Comparison of ENCODE assay signal across 27 mouse cellular contexts in genomic region chr10:87473475-87474131, GRCm38 (mm10). TPM values are rescaled to one million over a fixed set of nuclear protein-coding genes. Genes with fewer than 3 reads are reported as not detected.
DNase-seq lines count a peak whose midpoint lies in the region; ATAC-seq lines count a peak whose summit lies in the region.
"Had no signal": no experiment of that assay in that cellular context is flagged by ENCODE, and none has a peak within 500 bp of the region (broad histone marks: within the 10 kb centered on the region; RNA-seq: fewer than 3 reads in every experiment).

No protein-coding gene starts in this region.

- H3K36me3 ChIP-seq in forebrain, embryonic 14.5 days (ENCODE audit: control insufficient read depth, insufficient read depth, low read length) = no peaks in the 10 kb centered on the region
- H3K36me3 ChIP-seq in forebrain, embryonic 10.5 days (replicated peaks) = no peaks in the 10 kb centered on the region
- no peaks in the 10 kb centered on the region for H3K36me3 ChIP-seq in hindbrain, embryonic 12.5 days
- no peaks in the 10 kb centered on the region for H3K36me3 ChIP-seq in midbrain, embryonic 12.5 days
- H3K36me3 ChIP-seq in neural tube, embryonic 14.5 days (ENCODE audit: control insufficient read depth, insufficient read depth, low read length) = no peaks in the 10 kb centered on the region
- H3K36me3 ChIP-seq: embryonic facial prominence, embryonic 12.5 days; intestine, embryonic 15.5 days; kidney, embryonic 15.5 days; liver, embryonic 12.5 days had no signal

- peak; percentile 34; the same call in 1 of the 2 replicates for ATAC-seq in forebrain, embryonic 14.5 days
- peak; percentile 78 for ATAC-seq in hindbrain, embryonic 12.5 days (ENCODE audit: low FRiP score)
- ATAC-seq in midbrain, embryonic 12.5 days (ENCODE audit: low FRiP score, low read depth) = peak; percentile 78
- ATAC-seq in neural tube, embryonic 14.5 days (ENCODE audit: low read depth) = peak; percentile 68; the same call in 1 of the 2 replicates
- ATAC-seq: forebrain, embryonic 16.5 days; intestine, embryonic 15.5 days; liver, embryonic 12.5 days had no signal

- no peak overlapping the region for H3K27ac ChIP-seq in forebrain, embryonic 14.5 days (ENCODE audit: low read depth, low read length)
- H3K27ac ChIP-seq in forebrain, embryonic 10.5 days = no peak overlapping the region
- H3K27ac ChIP-seq in hindbrain, embryonic 12.5 days = 0 out of 2 replicates have a peak overlapping the region, but pooled peaks have one; percentile 6
- peak overlapping the region; percentile 70 for H3K27ac ChIP-seq in midbrain, embryonic 12.5 days (replicated peaks)
- no peak overlapping the region for H3K27ac ChIP-seq in neural tube, embryonic 14.5 days (ENCODE audit: low read depth, low read length)
- H3K27ac ChIP-seq: embryonic facial prominence, embryonic 12.5 days; gastrocnemius, adult 2 months; intestine, embryonic 15.5 days; kidney, embryonic 15.5 days; liver, embryonic 12.5 days; stomach, postnatal 0 days had no signal

- 63% methylated on average over 10 of the region's 10 CpGs for WGBS in forebrain, embryonic 14.5 days
- 58% methylated on average over 10 of the region's 10 CpGs for WGBS in forebrain, embryonic 10.5 days
- 35% methylated on average over 10 of the region's 10 CpGs for WGBS in hindbrain, embryonic 12.5 days
- WGBS in midbrain, embryonic 12.5 days = 14% methylated on average over 10 of the region's 10 CpGs
- WGBS in neural tube, embryonic 14.5 days = 18% methylated on average over 10 of the region's 10 CpGs

- no peak overlapping the region for H3K9ac ChIP-seq in forebrain, embryonic 14.5 days (ENCODE audit: low read length)
- H3K9ac ChIP-seq in hindbrain, embryonic 12.5 days = no peak overlapping the region
- no peak overlapping the region for H3K9ac ChIP-seq in midbrain, embryonic 12.5 days (replicated peaks)
- no peak overlapping the region for H3K9ac ChIP-seq in neural tube, embryonic 14.5 days (replicated peaks; ENCODE audit: low read depth, low read length)
- H3K9ac ChIP-seq: embryonic facial prominence, embryonic 12.5 days; intestine, embryonic 15.5 days; kidney, embryonic 15.5 days; liver, embryonic 12.5 days; lung, embryonic 14.5 days had no signal

- no peaks in the 10 kb centered on the region for H3K27me3 ChIP-seq in forebrain, embryonic 14.5 days (replicated peaks; ENCODE audit: control insufficient read depth, insufficient read depth, low read length)
- H3K27me3 ChIP-seq in forebrain, embryonic 10.5 days (ENCODE audit: poor library complexity, severe bottlenecking) = peaks cover 30% of the 10 kb centered on the region
- H3K27me3 ChIP-seq in hindbrain, embryonic 12.5 days = peaks cover 4% of the 10 kb centered on the region; the same call in 1 of the 2 replicates
- H3K27me3 ChIP-seq in midbrain, embryonic 12.5 days = peaks cover 3% of the 10 kb centered on the region; the same call in 1 of the 2 replicates
- H3K27me3 ChIP-seq in neural tube, embryonic 14.5 days (ENCODE audit: control insufficient read depth, insufficient read depth, low read length) = no peaks in the 10 kb centered on the region
- H3K27me3 ChIP-seq: CH12.LX; embryonic facial prominence, embryonic 12.5 days; liver, embryonic 12.5 days had no signal

- no peaks in the 10 kb centered on the region for H3K4me1 ChIP-seq in forebrain, embryonic 14.5 days (ENCODE audit: control insufficient read depth, insufficient read depth, low read length)
- peaks cover 30% of the 10 kb centered on the region for H3K4me1 ChIP-seq in forebrain, embryonic 10.5 days
- peaks cover 12% of the 10 kb centered on the region for H3K4me1 ChIP-seq in hindbrain, embryonic 12.5 days
- H3K4me1 ChIP-seq in midbrain, embryonic 12.5 days = peaks cover 19% of the 10 kb centered on the region
- peaks cover 2% of the 10 kb centered on the region; the same call in 1 of the 2 replicates for H3K4me1 ChIP-seq in neural tube, embryonic 14.5 days (ENCODE audit: control insufficient read depth, insufficient read depth, low read length)
- H3K4me1 ChIP-seq: embryonic facial prominence, embryonic 12.5 days; intestine, embryonic 15.5 days; kidney, embryonic 15.5 days; liver, embryonic 12.5 days had no signal

- no peak overlapping the region for H3K4me2 ChIP-seq in forebrain, embryonic 14.5 days (ENCODE audit: low read length)
- no peak overlapping the region for H3K4me2 ChIP-seq in hindbrain, embryonic 12.5 days (replicated peaks)
- H3K4me2 ChIP-seq in midbrain, embryonic 12.5 days (replicated peaks) = no peak overlapping the region
- H3K4me2 ChIP-seq in neural tube, embryonic 14.5 days (ENCODE audit: low read depth, low read length) = no peak overlapping the region
- H3K4me2 ChIP-seq: embryonic facial prominence, embryonic 12.5 days; intestine, embryonic 15.5 days; kidney, embryonic 15.5 days; liver, embryonic 12.5 days; lung, embryonic 14.5 days had no signal

- peak; percentile 16 for DNase-seq in forebrain, embryonic 14.5 days (ENCODE audit: low spot score)
- DNase-seq in forebrain, embryonic 10.5 days (ENCODE audit: extremely low spot score, low spot score) = no peak
- no peak for DNase-seq in kidney, adult 9 months
- DNase-seq in adrenal gland, adult (ENCODE audit: inconsistent age in 2 of 2, low spot score in 1 of 2) = no peak
- DNase-seq in urinary bladder, postnatal 36 days (ENCODE audit: low spot score in 2 of 2) = no peak
- DNase-seq: adrenal gland, postnatal 36 days; cerebellum, adult 18-20 months; cerebellum, postnatal 36 days; gastrocnemius, adult 2 months; heart, postnatal 36 days; kidney, postnatal 4 days; lung, embryonic 14.5 days; lung, postnatal 36 days; right cerebral cortex, adult 18-20 months had no signal

- no peaks in the 10 kb centered on the region for H3K9me3 ChIP-seq in forebrain, embryonic 14.5 days (replicated peaks; ENCODE audit: control insufficient read depth, low read length)
- no peaks in the 10 kb centered on the region for H3K9me3 ChIP-seq in forebrain, embryonic 10.5 days
- no peaks in the 10 kb centered on the region for H3K9me3 ChIP-seq in hindbrain, embryonic 12.5 days (replicated peaks)
- H3K9me3 ChIP-seq in midbrain, embryonic 12.5 days = no peaks in the 10 kb centered on the region
- no peaks in the 10 kb centered on the region for H3K9me3 ChIP-seq in neural tube, embryonic 14.5 days (ENCODE audit: control insufficient read depth, low read length)
- H3K9me3 ChIP-seq: embryonic facial prominence, embryonic 12.5 days; intestine, embryonic 15.5 days; kidney, embryonic 15.5 days; liver, embryonic 12.5 days had no signal

- no peak overlapping the region for H3K4me3 ChIP-seq in forebrain, embryonic 14.5 days (ENCODE audit: low read depth, low read length)
- H3K4me3 ChIP-seq in forebrain, embryonic 10.5 days = no peak overlapping the region
- H3K4me3 ChIP-seq in hindbrain, embryonic 12.5 days = no peak overlapping the region
- no peak overlapping the region for H3K4me3 ChIP-seq in midbrain, embryonic 12.5 days
- H3K4me3 ChIP-seq in neural tube, embryonic 14.5 days (ENCODE audit: low read depth, low read length) = no peak overlapping the region
- H3K4me3 ChIP-seq: embryonic facial prominence, embryonic 12.5 days; erythroblast, embryonic 14.5 days; gastrocnemius, adult 2 months; intestine, embryonic 15.5 days; kidney, embryonic 15.5 days; liver, embryonic 12.5 days had no signal

RNA-seq across cellular contexts. Expression of gene Ascl1, which starts 19.9 kb away (rescaled TPM):
- 26.6 and 28.8 TPM in 2 replicates for polyA plus RNA-seq in forebrain, embryonic 14.5 days (2014; fragmentation: Nextera tagmentation; extraction: Ambion mirVana)
- polyA plus RNA-seq in forebrain, embryonic 10.5 days (2016; fragmentation: Nextera tagmentation; extraction: Ambion mirVana) = 15.6 and 17.3 TPM in 2 replicates
- polyA plus RNA-seq in hindbrain, embryonic 12.5 days (2016; fragmentation: Nextera tagmentation; extraction: Ambion mirVana) = 46.1 and 49.1 TPM in 2 replicates
- polyA plus RNA-seq in midbrain, embryonic 12.5 days (2016; fragmentation: Nextera tagmentation; extraction: Ambion mirVana) = 113 and 124 TPM in 2 replicates
- polyA plus RNA-seq in neural tube, embryonic 14.5 days (2014; fragmentation: Nextera tagmentation; extraction: Ambion mirVana) = 8.7 and 8.8 TPM in 2 replicates
- polyA plus RNA-seq: erythroblast, embryonic 14.5 days had no signal

RNA-seq across cellular contexts. Expression of gene Pah, which starts 48.0 kb away (rescaled TPM):
- polyA plus RNA-seq in forebrain, embryonic 14.5 days (2014; fragmentation: Nextera tagmentation; extraction: Ambion mirVana) = not detected in 2 replicates
- not detected in 2 replicates for polyA plus RNA-seq in forebrain, embryonic 10.5 days (2016; fragmentation: Nextera tagmentation; extraction: Ambion mirVana)
- not detected in 2 replicates for polyA plus RNA-seq in hindbrain, embryonic 12.5 days (2016; fragmentation: Nextera tagmentation; extraction: Ambion mirVana)
- 0.27 TPM in 1 of 2 replicates, not detected in the other for polyA plus RNA-seq in midbrain, embryonic 12.5 days (2016; fragmentation: Nextera tagmentation; extraction: Ambion mirVana)
- polyA plus RNA-seq in neural tube, embryonic 14.5 days (2014; fragmentation: Nextera tagmentation; extraction: Ambion mirVana) = not detected in 2 replicates
- polyA plus RNA-seq: embryonic facial prominence, embryonic 12.5 days; erythroblast, embryonic 14.5 days; forebrain, embryonic 16.5 days; heart, embryonic 14.5 days; limb, embryonic 11.5 days; lung, embryonic 14.5 days had no signal

Comparison
In these comparisons a context has a peak if more than half of its experiments do, and no peak if none do; other contexts are left out.
1. H3K27ac ChIP-seq: peak in hindbrain, embryonic 12.5 days (single experiment) and midbrain, embryonic 12.5 days (single experiment); none in forebrain, embryonic 14.5 days (single experiment), forebrain, embryonic 10.5 days (single experiment) and neural tube, embryonic 14.5 days (single experiment).
2. Peak in every context shown above with its lines, with median percentiles within 50 percentile points of each other: ATAC-seq.